Mouse (Mus musculus) CH12.LX (cell line): ENCODE results near the gene Gpx7.

Source experiments
- CHD2 ChIP-seq: IDR thresholded peaks from 2 replicates; pipeline ENCODE4 v1.6.1; 2011; ENCODE audit warnings: low read length, improper control_type of control experiment
- CTCF ChIP-seq, 2 experiments: IDR thresholded peaks in 1 of 2; conservative IDR thresholded peaks in 1 of 2; 2 replicates each; pipeline ENCODE4 v1.5.1; 2011 to 2012; ENCODE audit warnings: low read depth in 2 of 2, low read length in 2 of 2, improper control_type of control experiment in 1 of 2, inconsistent platforms in 1 of 2, mild to moderate bottlenecking in 1 of 2, moderate library complexity in 1 of 2
- E2F4 ChIP-seq: IDR thresholded peaks from 2 replicates; pipeline ENCODE4 v1.6.1; 2011; ENCODE audit warnings: low read depth, low read length, improper control_type of control experiment; ENCODE audit not compliant: insufficient replicate concordance
- EP300 ChIP-seq: IDR thresholded peaks from 2 replicates; pipeline ENCODE4 v1.6.1; 2011; ENCODE audit warnings: low read length, improper control_type of control experiment
- MAFK ChIP-seq: IDR thresholded peaks from 2 replicates; pipeline ENCODE4 v1.6.1; 2011; ENCODE audit warnings: low read length, improper control_type of control experiment; ENCODE audit not compliant: insufficient replicate concordance
- MAZ ChIP-seq: IDR thresholded peaks from 2 replicates; pipeline ENCODE4 v1.6.1; 2012; ENCODE audit warnings: low read depth, mild to moderate bottlenecking, inconsistent platforms, low read length, improper control_type of control experiment, moderate library complexity
- MXI1 ChIP-seq: IDR thresholded peaks from 2 replicates; pipeline ENCODE4 v1.6.1; 2011; ENCODE audit warnings: mild to moderate bottlenecking, low read depth, low read length, improper control_type of control experiment
- POLR2A ChIP-seq: IDR thresholded peaks from 2 replicates; pipeline ENCODE4 v1.6.1; 2011; ENCODE audit warnings: low read depth, mild to moderate bottlenecking, improper control_type of control experiment, low read length
- SIN3A ChIP-seq: IDR thresholded peaks from 2 replicates; pipeline ENCODE4 v1.6.1; 2012; ENCODE audit warnings: low read length, improper control_type of control experiment, inconsistent platforms
- USF1 ChIP-seq: IDR thresholded peaks from 2 replicates; pipeline ENCODE4 v1.6.1; 2014; ENCODE audit warnings: low read depth, mild to moderate bottlenecking, inconsistent platforms, low read length, improper control_type of control experiment
- ZKSCAN1 ChIP-seq: IDR thresholded peaks from 2 replicates; pipeline ENCODE4 v1.6.1; 2012; ENCODE audit warnings: low read depth, inconsistent platforms, low read length, improper control_type of control experiment, borderline replicate concordance
- ZMIZ1 ChIP-seq: IDR thresholded peaks from 2 replicates; pipeline ENCODE4 v1.6.1; 2012; ENCODE audit warnings: low read depth, mild to moderate bottlenecking, inconsistent platforms, low read length, improper control_type of control experiment

- TF ChIP-seq USF1 (no peak), ZMIZ1 (no peak), MAZ (no peak), MXI1 (no peak), EP300 (no peak), CTCF (conservative IDR thresholded peaks at IDR 0.05 in 1 of 2, IDR thresholded peaks at IDR 0.05 in 1 of 2; ENCODE audit: low read depth in 2 of 2, low read length in 2 of 2) (no peak), CHD2 (no peak), ZKSCAN1 (no peak), POLR2A (no peak), MAFK (no peak), E2F4 (no peak), SIN3A (no peak)
Measured at GRCm38 (mm10) chr4:108438082-108438840, 31.5 kb upstream of the Gpx7 start.
